Mouse (Mus musculus) induced T-regulatory cell, adult 2 months (primary cell): ENCODE results near the gene Uspl1.
"Not testable (repeated sequence)": the region's sequence is repeated elsewhere in the genome, so short reads cannot be mapped to it uniquely, and the experiment has no call there.

Experiments
- DNase-seq: peaks from one replicate; pipeline ENCODE4 v3.0.0-alpha.2; 2012; ENCODE audit warnings: low read depth

The Uspl1 gene

DNA sequence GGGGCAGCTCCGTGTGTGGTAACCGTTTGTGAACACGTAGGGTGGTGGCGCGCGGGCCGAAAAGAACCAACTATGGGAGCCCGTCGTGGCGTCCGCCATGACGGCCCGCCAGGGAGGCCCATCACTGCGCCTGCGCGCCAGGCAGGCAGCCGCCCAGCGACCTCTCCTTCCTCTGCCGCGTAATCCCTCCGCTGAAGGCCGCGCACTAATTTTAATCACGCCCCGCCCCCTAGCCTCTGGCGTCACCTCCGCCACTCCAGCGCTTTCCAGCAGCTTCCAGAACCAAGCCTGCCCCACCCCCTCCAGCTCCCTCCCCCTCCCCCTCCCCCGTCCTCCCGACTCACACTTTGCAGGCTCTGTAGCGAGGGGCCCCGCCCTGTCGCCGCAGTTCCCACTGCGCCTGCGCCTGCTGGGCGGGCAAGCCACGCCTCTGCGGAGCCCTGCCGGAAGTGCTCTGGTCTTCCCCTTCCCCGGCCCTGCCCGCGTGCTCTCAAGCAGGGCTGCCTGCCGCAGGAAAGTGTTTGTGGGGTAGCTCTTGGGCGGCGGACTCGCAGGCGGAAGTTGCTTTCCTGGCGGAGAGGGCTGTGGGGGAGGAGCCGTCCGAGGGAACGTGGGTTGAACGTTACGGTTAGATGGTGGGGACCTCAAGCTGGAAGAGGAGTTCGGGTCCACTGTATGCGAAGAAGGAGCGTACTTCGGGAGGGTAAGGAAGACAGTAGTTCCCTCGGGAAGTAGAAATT is at the start of gene Uspl1, which contains the start of gene Hmgb1:
Gene Uspl1 (plus strand): TSS at position 247 of the 740 bp plus-strand sequence.
Gene Hmgb1 (minus strand): TSS at position 386 of the 740 bp plus-strand sequence.
- peak; percentile 99 for DNase-seq

- no peak for DNase-seq
Observed at GRCm38 (mm10) chr5:149134751-149135454, 49.2 kb upstream of the Uspl1 start.

DNA sequence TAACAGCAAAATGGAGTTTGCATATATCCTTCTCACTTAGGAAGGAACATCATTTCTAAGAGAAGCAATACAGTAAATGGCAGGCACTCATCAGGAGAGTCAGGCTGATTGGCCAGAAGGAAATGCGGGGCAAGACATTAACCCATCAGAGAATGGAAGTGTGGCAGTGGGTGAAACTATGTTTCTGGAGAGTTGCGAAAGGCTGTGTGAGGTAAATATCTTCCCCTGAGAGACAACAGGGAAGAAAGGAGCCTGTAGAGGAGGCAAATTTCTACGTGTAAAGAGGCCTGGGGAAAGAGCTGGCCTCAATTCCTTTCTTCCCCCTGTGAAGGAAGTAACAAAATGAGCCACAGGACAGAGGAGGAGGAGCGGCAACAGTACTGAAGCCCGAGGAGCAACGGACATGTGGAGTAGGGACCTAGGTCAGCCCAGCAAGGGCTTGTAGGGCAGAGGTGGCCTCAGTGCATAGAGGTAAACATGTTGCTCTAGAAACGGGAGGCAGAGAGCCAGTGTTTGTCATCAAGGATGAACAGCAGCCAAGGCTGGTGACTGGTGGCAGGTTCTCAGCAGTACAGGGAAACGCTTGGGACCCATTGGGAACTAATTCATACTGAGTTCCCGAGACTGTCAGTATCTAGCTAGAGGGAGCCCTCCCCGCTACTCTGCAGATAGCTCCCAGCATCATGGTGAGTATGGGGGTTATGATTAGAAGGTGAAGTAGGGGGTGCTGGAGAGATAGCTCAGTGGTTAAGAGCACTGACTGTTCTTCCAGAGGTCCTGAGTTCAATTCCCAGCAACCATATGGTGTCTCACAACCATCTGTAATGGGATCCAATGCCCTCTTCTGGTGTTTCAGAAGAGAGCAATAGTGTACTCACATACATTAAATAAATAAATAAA is 48.4 kb upstream of the Uspl1 start:
- no peak for DNase-seq

GRCm38 (mm10) chr5:149136933-149137365 is 47.2 kb upstream of the Uspl1 start:
- no peak for DNase-seq

DNA sequence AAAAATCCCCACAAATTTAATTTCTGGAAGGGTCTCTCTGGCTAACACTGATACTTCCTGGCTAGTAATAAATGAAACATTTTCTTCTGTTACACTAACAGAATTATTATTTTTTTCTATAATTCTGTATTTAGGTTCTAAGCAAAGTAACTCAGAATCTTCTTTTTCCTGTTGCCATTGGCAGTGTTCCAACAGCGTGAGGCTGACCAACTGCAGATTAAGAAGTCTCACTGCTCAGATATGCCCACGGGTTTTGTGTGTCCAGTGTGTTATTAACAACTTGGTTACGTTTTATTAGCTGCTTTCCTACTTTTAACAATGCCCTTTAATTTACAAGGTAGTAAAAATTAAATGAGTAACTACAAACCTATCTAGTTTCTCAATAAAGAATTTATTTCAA is 46.7 kb upstream of the Uspl1 start:
- DNase-seq: no peak

DNA sequence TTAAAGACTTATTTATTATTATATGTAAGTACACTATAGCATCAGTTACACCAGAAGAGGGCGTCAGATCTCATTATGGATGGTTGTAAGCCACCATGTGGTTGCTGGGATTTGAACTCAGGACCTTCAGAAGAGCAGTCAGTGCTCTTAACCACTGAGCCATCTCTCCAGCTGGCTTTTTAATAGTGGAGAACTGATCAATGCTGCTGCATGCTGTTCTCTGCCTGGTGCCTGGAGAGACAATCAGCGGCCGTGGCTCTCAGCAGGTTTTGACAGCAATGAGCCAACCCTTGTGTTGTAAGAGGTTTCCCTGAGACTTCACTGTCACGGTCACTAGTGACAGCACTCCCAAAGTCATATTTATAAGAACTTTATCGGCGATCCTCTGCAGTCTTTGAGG is 46.1 kb upstream of the Uspl1 start:
- not testable (repeated sequence) for DNase-seq

GRCm38 (mm10) chr5:149140336-149140735 is 43.8 kb upstream of the Uspl1 start:
- DNase-seq: no peak

DNA sequence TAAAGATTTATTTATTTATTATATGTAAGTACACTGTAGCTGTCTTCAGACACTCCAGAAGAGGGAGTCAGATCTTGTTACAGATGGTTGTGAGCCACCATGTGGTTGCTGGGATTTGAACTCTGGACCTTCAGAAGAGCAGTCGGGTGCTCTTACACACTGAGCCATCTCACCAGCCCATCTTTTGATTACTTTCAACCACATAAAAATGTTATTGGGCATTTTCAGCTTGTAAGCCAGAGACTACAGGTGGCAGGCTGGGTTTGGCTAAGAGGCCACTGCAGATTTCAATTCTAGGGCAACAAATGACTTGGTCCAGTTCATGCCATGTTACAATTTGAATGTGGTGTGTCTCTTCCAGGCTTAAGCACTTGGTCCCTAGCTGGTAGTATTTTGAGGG is 43.0 kb upstream of the Uspl1 start:
- DNase-seq: not testable (repeated sequence)

DNA sequence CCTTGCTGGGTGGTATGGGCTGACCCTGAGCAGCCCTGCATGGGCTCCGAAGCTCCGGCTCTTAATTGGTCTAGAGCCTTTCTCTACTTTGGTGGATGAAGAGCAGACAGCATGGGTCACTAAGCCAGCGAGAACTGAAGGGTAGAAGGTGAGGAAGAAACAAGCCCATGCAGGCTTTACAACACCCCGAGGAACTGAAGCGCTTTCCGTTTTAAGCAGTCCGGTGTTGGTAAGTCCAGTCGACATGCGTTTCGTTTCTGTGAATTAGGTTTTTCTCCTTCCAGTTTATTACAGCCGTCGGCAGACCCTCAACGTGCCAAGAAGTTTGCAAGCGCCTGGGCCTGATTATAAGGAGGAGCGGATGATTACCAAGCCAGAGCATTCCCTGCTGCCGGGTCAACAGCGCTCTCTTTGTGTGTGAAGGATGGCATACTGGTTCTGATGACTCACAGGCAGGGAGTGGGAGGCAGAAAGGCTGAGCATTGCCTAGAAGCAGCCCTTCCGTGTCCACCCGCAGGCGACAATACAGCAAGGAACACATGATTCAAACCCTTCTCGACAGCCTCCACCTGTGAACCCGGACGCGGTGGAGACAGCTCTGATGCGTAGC is 40.3 kb upstream of the Uspl1 start:
- DNase-seq: no peak

DNA sequence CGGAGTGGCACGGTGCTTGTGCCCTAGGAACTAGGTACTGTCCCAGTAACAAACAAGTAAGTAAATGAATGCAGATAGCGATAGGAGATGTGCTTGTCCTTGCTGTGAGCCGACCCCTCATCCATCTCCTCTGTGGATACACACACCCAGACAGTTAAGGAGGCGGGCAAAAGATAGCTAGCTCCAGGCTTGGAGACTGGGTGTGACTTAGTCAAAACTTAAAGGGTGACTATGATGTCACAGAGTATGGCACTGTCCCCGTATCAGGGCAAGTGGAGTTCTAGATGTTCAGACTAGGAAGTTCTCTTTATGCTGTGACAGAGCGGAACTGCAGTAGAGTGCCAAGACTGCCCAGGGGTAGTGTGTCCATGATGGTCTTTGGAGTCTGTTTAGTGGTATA is 37.5 kb upstream of the Uspl1 start:
- no peak for DNase-seq

DNA sequence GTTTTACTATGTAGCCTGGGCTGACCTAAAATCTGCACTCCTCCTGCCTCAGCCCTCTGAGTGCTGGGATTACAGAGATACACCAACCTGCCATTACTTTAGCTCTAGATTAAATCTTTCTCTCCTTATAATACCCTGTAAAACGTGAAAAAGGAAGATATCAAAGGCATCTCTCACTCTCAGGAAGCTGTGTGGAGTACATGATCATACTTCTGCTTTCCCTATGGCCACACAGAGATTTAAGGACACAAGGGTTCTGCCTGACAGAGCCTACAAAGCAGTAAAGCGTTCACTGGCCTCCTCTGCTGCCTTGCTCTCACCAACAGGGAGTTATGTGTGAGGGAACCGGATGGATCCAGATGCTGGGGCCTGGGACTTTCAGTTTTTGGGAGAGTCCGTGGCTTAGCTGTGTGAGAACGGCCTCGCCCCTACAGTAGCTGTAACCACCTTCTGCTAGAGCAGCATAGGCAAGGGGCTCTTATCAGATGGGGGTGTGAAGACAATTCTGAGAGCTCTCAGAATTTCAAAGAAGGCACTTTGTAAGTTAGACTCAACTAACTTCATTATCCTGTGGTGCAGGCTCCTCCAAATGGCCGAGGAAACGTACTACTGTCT is 36.7 kb upstream of the Uspl1 start:
- DNase-seq: no peak

GRCm38 (mm10) chr5:149150882-149151281 is 33.3 kb upstream of the Uspl1 start:
- DNase-seq: no peak

GRCm38 (mm10) chr5:149152063-149152773 is 31.9 kb upstream of the Uspl1 start:
- DNase-seq: no peak

DNA sequence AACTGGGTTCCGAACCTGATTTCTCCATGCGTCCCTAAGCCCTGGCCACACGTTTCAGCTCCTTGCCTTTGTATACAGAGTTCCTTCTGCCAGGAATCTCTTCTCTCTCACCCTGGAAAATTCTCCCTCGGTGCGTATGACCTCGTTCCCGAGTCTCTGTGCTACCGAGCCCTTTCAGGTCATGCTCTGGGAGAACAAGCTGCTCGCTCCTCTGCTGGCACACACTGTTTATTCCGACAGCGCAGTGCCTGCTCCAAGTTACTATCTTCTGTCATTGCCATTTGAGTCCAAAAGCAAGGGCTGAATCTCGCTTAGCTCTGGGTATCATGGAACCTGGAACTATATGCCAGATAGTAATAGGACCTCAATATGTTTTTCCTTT is 31.4 kb upstream of the Uspl1 start:
- no peak for DNase-seq

DNA sequence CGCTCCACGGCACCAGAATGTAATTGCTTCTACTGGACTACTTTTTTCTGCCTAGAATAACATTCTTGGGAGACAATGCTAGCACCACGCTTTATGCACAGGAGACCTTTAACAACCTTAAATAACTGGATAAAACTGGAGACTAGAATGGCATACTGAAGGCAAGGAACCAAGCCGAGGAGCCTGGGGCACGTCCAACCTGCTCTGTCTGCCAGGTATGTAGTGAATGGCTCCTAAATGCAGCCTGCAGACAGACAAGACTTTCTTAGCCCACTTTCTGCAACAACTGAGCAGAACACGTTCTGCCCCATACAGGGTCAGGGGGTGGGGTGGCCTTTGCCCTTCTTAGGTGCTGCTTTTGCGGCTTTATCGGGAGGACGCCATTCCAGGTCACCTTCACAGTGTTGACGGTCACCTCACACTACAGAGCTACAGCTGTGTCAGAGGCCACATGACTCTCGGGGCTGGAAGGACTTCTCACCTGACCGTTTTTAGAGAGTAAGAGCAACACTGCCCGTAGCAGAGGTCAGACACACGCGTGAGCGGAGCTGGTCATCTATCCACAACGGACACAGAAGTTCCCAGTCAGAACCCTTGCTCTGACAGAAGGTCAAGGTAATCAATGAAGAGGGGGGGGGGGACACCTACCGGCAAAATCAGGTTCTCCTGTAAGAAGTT is 27.1 kb upstream of the Uspl1 start:
- no peak for DNase-seq

- DNase-seq: no peak
Observed at GRCm38 (mm10) chr5:149159021-149159420, 25.1 kb upstream of the Uspl1 start.

GRCm38 (mm10) chr5:149160469-149160868 is 23.7 kb upstream of the Uspl1 start:
- peak; percentile 34 for DNase-seq

- no peak for DNase-seq
Observed at GRCm38 (mm10) chr5:149162890-149163289, 21.3 kb upstream of the Uspl1 start.

DNA sequence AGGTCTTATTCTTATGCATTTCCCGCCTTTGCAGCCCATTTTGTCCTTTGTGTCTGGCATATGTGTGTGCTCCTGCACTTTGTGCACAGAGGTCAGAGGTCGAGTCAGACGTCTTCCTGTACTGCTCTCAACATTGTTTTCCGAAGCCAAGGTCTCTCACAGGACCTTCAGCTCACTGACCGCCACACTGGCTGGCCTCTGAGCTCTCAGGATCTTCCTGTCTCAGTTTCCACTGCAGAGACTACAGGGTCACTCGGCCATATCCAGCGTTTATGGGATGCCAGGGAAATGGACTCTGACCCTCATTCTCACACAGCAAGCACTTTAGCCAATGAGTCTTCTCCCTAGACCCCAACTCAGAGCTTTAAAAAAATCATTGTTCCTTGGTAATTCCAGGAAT is 19.3 kb upstream of the Uspl1 start:
- no peak for DNase-seq

- DNase-seq: no peak
Observed at GRCm38 (mm10) chr5:149166011-149166410, 18.1 kb upstream of the Uspl1 start.
